Mouse (Mus musculus): ENCODE measurements around the gene Apba1.
A peak's percentile ranks its signal among the peaks of the same experiment; 100 is the strongest.

DNA sequence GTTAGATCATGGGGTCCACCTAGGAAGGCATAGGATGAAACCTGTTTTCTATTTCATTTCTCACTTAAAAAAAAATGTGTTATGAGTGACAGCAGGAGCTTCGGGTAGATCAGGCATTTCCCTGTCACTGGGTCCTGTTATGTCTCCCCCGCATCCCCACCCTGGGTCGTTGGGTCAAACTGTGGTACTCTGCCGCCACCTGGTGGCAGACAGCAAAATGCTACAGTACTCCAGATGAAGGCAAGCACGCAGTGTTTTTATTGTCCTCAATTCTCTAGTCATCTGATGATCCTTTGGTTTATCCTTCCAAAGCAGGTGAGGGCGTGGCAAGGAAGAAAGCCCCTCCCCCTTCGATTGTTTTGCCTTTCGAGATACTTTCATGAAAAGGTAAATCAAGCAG lies 202.8 kb downstream of the Apba1 start:
- peak; percentile 94 for TF ChIP-seq CTCF (IDR thresholded peaks at IDR 0.05; ENCODE audit: low read depth, low read length)
- TF ChIP-seq POLR2A (IDR thresholded peaks at IDR 0.05; ENCODE audit: extremely low read depth, insufficient read depth, low read length) = no peak

Measured in liver, adult 2 months (tissue).